Mouse (Mus musculus): ENCODE measurements around the gene Hspe1. TPM values are rescaled to one million over a fixed set of nuclear protein-coding genes. Genes with fewer than 3 reads are reported as not detected.
"Not testable (repeated sequence)": the region's sequence is repeated elsewhere in the genome, so short reads cannot be mapped to it uniquely, and the experiment has no call there.

The Hspe1 gene
- polyA plus RNA-seq, 1 experiment, result 914 TPM

GRCm38 (mm10) chr1:55055322-55056115 lies 32.4 kb upstream of the Hspe1 start:
- H3K79me3 ChIP-seq (ENCODE audit: low read depth), result peaks cover 74% of the 10 kb centered on the region
- no peak overlapping the region for H3K4me3 ChIP-seq (ENCODE audit: insufficient read depth, poor library complexity, severe bottlenecking)
- H3ac ChIP-seq (ENCODE audit: control insufficient read depth, insufficient read length, low read depth), result no peak overlapping the region
- H3K27me3 ChIP-seq (ENCODE audit: control insufficient read depth, insufficient read depth, insufficient read length), result no peaks in the 10 kb centered on the region
- H3K79me2 ChIP-seq (ENCODE audit: control insufficient read depth, insufficient read depth), result peaks cover 76% of the 10 kb centered on the region
- no peak for TF ChIP-seq MAX (IDR thresholded peaks at IDR 0.05)
- no peak for TF ChIP-seq MYOG (IDR thresholded peaks at IDR 0.05; ENCODE audit: control insufficient read depth, extremely low read depth, insufficient read length)
- TF ChIP-seq USF1 (IDR thresholded peaks at IDR 0.05; ENCODE audit: low read depth), result no peak
- TF ChIP-seq CEBPB (IDR thresholded peaks at IDR 0.05; ENCODE audit: low read depth), result no peak
- no peak for TF ChIP-seq FOSL1 (IDR thresholded peaks at IDR 0.05; ENCODE audit: insufficient read depth, low read length, poor library complexity, severe bottlenecking)
- no peak for TF ChIP-seq MYOD1 (IDR thresholded peaks at IDR 0.05; ENCODE audit: control insufficient read depth, insufficient read length, low read depth)
- no peak for TF ChIP-seq CTCF (IDR thresholded peaks at IDR 0.05; ENCODE audit: control insufficient read depth, insufficient read depth, insufficient read length)
- H3K36me3 ChIP-seq (ENCODE audit: control insufficient read depth, insufficient read depth), result peaks cover 43% of the 10 kb centered on the region

- not testable (repeated sequence) for H3K27me3 ChIP-seq (ENCODE audit: control insufficient read depth, insufficient read depth, insufficient read length); H3ac ChIP-seq (ENCODE audit: control insufficient read depth, insufficient read length, low read depth); H3K4me3 ChIP-seq (ENCODE audit: insufficient read depth, poor library complexity, severe bottlenecking)
- peaks cover 94% of the 10 kb centered on the region for H3K79me3 ChIP-seq (ENCODE audit: low read depth)
- peaks cover 100% of the 10 kb centered on the region for H3K79me2 ChIP-seq (ENCODE audit: control insufficient read depth, insufficient read depth)
- peaks cover 69% of the 10 kb centered on the region for H3K36me3 ChIP-seq (ENCODE audit: control insufficient read depth, insufficient read depth)
These were observed 29.5 kb upstream of the Hspe1 start for GRCm38 (mm10) chr1:55058383-55058782.

GRCm38 (mm10) chr1:55061099-55061498 lies 26.8 kb upstream of the Hspe1 start:
- Histone ChIP-seq H3K79me3 (ENCODE audit: low read depth) (peaks cover 72% of the 10 kb centered on the region), H3K27me3 (ENCODE audit: control insufficient read depth, insufficient read depth, insufficient read length) (no peaks in the 10 kb centered on the region)
- TF ChIP-seq CEBPB (IDR thresholded peaks at IDR 0.05; ENCODE audit: low read depth), result no peak
- no peak for TF ChIP-seq MYOD1 (IDR thresholded peaks at IDR 0.05; ENCODE audit: control insufficient read depth, insufficient read length, low read depth)
- TF ChIP-seq MAX (IDR thresholded peaks at IDR 0.05), result no peak
- TF ChIP-seq CTCF (IDR thresholded peaks at IDR 0.05; ENCODE audit: control insufficient read depth, insufficient read depth, insufficient read length), result no peak
- no peak for TF ChIP-seq MYOG (IDR thresholded peaks at IDR 0.05; ENCODE audit: control insufficient read depth, extremely low read depth, insufficient read length)
- TF ChIP-seq USF1 (IDR thresholded peaks at IDR 0.05; ENCODE audit: low read depth), result no peak
- TF ChIP-seq FOSL1 (IDR thresholded peaks at IDR 0.05; ENCODE audit: insufficient read depth, low read length, poor library complexity, severe bottlenecking), result no peak

GRCm38 (mm10) chr1:55061772-55062171 lies 26.2 kb upstream of the Hspe1 start:
- H3K36me3 ChIP-seq (ENCODE audit: control insufficient read depth, insufficient read depth), result peaks cover 74% of the 10 kb centered on the region
- H3K79me3 ChIP-seq (ENCODE audit: low read depth), result peaks cover 65% of the 10 kb centered on the region
- peaks cover 81% of the 10 kb centered on the region for H3K79me2 ChIP-seq (ENCODE audit: control insufficient read depth, insufficient read depth)
- H3ac ChIP-seq (ENCODE audit: control insufficient read depth, insufficient read length, low read depth), result no peak overlapping the region
- no peak overlapping the region for H3K4me3 ChIP-seq (ENCODE audit: insufficient read depth, poor library complexity, severe bottlenecking)
- TF ChIP-seq MAX (IDR thresholded peaks at IDR 0.05) (no peak), MYOG (IDR thresholded peaks at IDR 0.05; ENCODE audit: control insufficient read depth, extremely low read depth, insufficient read length) (no peak), MYOD1 (IDR thresholded peaks at IDR 0.05; ENCODE audit: control insufficient read depth, insufficient read length, low read depth) (no peak), FOSL1 (IDR thresholded peaks at IDR 0.05; ENCODE audit: insufficient read depth, low read length, poor library complexity, severe bottlenecking) (no peak), CTCF (IDR thresholded peaks at IDR 0.05; ENCODE audit: control insufficient read depth, insufficient read depth, insufficient read length) (no peak), CEBPB (IDR thresholded peaks at IDR 0.05; ENCODE audit: low read depth) (no peak), USF1 (IDR thresholded peaks at IDR 0.05; ENCODE audit: low read depth) (no peak)
- H3K27me3 ChIP-seq (ENCODE audit: control insufficient read depth, insufficient read depth, insufficient read length), result no peaks in the 10 kb centered on the region

More at GRCm38 (mm10) chr1:55061099-55061498, 26.8 kb upstream of the Hspe1 start:
- Histone ChIP-seq H3ac (ENCODE audit: control insufficient read depth, insufficient read length, low read depth) (no peak overlapping the region), H3K36me3 (ENCODE audit: control insufficient read depth, insufficient read depth) (peaks cover 77% of the 10 kb centered on the region), H3K4me3 (ENCODE audit: insufficient read depth, poor library complexity, severe bottlenecking) (no peak overlapping the region), H3K79me2 (ENCODE audit: control insufficient read depth, insufficient read depth) (peaks cover 88% of the 10 kb centered on the region)

GRCm38 (mm10) chr1:55072328-55072727 lies 15.6 kb upstream of the Hspe1 start:
- H3K79me2 ChIP-seq (ENCODE audit: control insufficient read depth, insufficient read depth); H3K79me3 ChIP-seq (ENCODE audit: low read depth); H3K27me3 ChIP-seq (ENCODE audit: control insufficient read depth, insufficient read depth, insufficient read length); H3ac ChIP-seq (ENCODE audit: control insufficient read depth, insufficient read length, low read depth); H3K4me3 ChIP-seq (ENCODE audit: insufficient read depth, poor library complexity, severe bottlenecking): not testable (repeated sequence)
- peaks cover 77% of the 10 kb centered on the region for H3K36me3 ChIP-seq (ENCODE audit: control insufficient read depth, insufficient read depth)

GRCm38 (mm10) chr1:55074757-55075156 lies 13.2 kb upstream of the Hspe1 start:
- Histone ChIP-seq H3K27me3 (ENCODE audit: control insufficient read depth, insufficient read depth, insufficient read length) (no peaks in the 10 kb centered on the region), H3K79me3 (ENCODE audit: low read depth) (no peaks in the 10 kb centered on the region), H3K36me3 (ENCODE audit: control insufficient read depth, insufficient read depth) (peaks cover 76% of the 10 kb centered on the region), H3K4me3 (ENCODE audit: insufficient read depth, poor library complexity, severe bottlenecking) (no peak overlapping the region), H3K79me2 (ENCODE audit: control insufficient read depth, insufficient read depth) (peaks cover 15% of the 10 kb centered on the region), H3ac (ENCODE audit: control insufficient read depth, insufficient read length, low read depth) (no peak overlapping the region)
- no peak for TF ChIP-seq MYOG (IDR thresholded peaks at IDR 0.05; ENCODE audit: control insufficient read depth, extremely low read depth, insufficient read length)
- TF ChIP-seq FOSL1 (IDR thresholded peaks at IDR 0.05; ENCODE audit: insufficient read depth, low read length, poor library complexity, severe bottlenecking), result no peak

All from C2C12 (cell line).